ENCODE assay signal across 8 mouse cellular contexts in the genomic region with DNA sequence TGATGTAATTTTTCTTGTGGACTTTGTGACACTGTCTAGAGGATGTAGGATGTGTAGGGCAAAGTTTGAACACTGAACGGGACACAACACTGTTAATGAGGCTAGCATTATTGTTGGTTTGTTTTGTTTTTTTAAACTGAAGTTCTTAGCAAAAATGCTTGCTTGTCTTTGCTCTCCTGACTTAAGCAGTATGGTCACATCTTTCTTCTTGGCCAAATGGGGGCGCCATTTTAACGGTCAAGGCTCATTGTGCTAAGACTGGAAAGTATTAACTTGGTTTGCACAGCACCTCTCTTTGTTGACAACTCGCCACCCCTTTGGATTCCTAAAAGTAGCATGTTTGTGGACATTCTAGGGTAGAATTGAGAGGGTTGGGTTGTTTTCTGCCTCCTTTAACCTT. TPM values are rescaled to one million over a fixed set of nuclear protein-coding genes. Genes with fewer than 3 reads are reported as not detected.
A peak's percentile ranks its signal among the peaks of the same experiment; 100 is the strongest.
DNase-seq lines count a peak whose midpoint lies in the region; ATAC-seq and TF ChIP-seq lines count a peak whose summit lies in the region.

No protein-coding gene starts in this region.

- H3K4me2 ChIP-seq in heart, embryonic 16.5 days (ENCODE audit: low read depth, low read length): peak overlapping the region; percentile 73
- H3K4me2 ChIP-seq in limb, embryonic 13.5 days (replicated peaks): peak overlapping the region; percentile 85

- no peak for ATAC-seq in G1E (ENCODE audit: extremely low read depth, insufficient number of reproducible peaks, low FRiP score, poor library complexity, severe bottlenecking)
- no peak for ATAC-seq in heart, embryonic 16.5 days (replicated peaks; ENCODE audit: extremely low read depth, insufficient read depth, low FRiP score)
- ATAC-seq in limb, embryonic 13.5 days (ENCODE audit: low FRiP score, low read depth): no peak

- H3K36me3 ChIP-seq in G1E (replicated peaks): peaks cover 57% of the 10 kb centered on the region
- peaks cover 42% of the 10 kb centered on the region for H3K36me3 ChIP-seq in heart, embryonic 16.5 days (ENCODE audit: control insufficient read depth, insufficient read depth)
- peaks cover 49% of the 10 kb centered on the region for H3K36me3 ChIP-seq in limb, embryonic 13.5 days

- 19% methylated on average over 4 of the region's 4 CpGs for WGBS in heart, embryonic 16.5 days
- WGBS in limb, embryonic 13.5 days: 26% methylated on average over 4 of the region's 4 CpGs

- H3K9me3 ChIP-seq in G1E (replicated peaks): no peaks in the 10 kb centered on the region
- H3K9me3 ChIP-seq in heart, embryonic 16.5 days (replicated peaks; ENCODE audit: control insufficient read depth, low read length): no peaks in the 10 kb centered on the region
- no peaks in the 10 kb centered on the region for H3K9me3 ChIP-seq in limb, embryonic 13.5 days

- H3K4me1 ChIP-seq in G1E (ENCODE audit: insufficient read depth, low read depth, low read length): peaks cover 47% of the 10 kb centered on the region
- peaks cover 11% of the 10 kb centered on the region for H3K4me1 ChIP-seq in heart, embryonic 16.5 days (ENCODE audit: control insufficient read depth, insufficient read depth, low read length)
- peaks cover 16% of the 10 kb centered on the region for H3K4me1 ChIP-seq in limb, embryonic 13.5 days

- H3K27ac ChIP-seq in layer of hippocampus, adult 2 months: no peak overlapping the region; the same call in 1 of the 2 replicates
- no peak overlapping the region for H3K27ac ChIP-seq in heart, embryonic 16.5 days (ENCODE audit: low read length)
- no peak overlapping the region for H3K27ac ChIP-seq in limb, embryonic 13.5 days

- H3K4me3 ChIP-seq in layer of hippocampus, adult 2 months: peak overlapping the region; percentile 88
- H3K4me3 ChIP-seq in G1E (ENCODE audit: low read depth, low read length): peak overlapping the region; percentile 75
- H3K4me3 ChIP-seq in heart, embryonic 16.5 days (ENCODE audit: low read length): peak overlapping the region; percentile 98
- H3K4me3 ChIP-seq in limb, embryonic 13.5 days: peak overlapping the region; percentile 90

- peak; percentile 74 for TF ChIP-seq CTCF in layer of hippocampus, adult 2 months (conservative IDR thresholded peaks at IDR 0.05)
- peak; percentile 40 for TF ChIP-seq CTCF in G1E (IDR thresholded peaks at IDR 0.05; ENCODE audit: low read depth, low read length)

- peak in 1 of 2 experiments; percentile 49 for DNase-seq in layer of hippocampus, adult 2 months (ENCODE audit: low spot score in 2 of 2)
- no peak for DNase-seq in layer of hippocampus, adult 8-10 months (ENCODE audit: low spot score in 2 of 2)
- DNase-seq in G1E (ENCODE audit: low spot score): peak; percentile 68
- DNase-seq in cerebellum, postnatal 25 days: peak; percentile 17 to 47
- peak; percentile 7 to 9 for DNase-seq in natural killer cell, adult 2 months (ENCODE audit: low spot score in 2 of 2)
- DNase-seq in ovary, adult 18-20 months (ENCODE audit: low spot score): no peak

- no peaks in the 10 kb centered on the region for H3K27me3 ChIP-seq in G1E (ENCODE audit: insufficient read depth, low read length)
- H3K27me3 ChIP-seq in heart, embryonic 16.5 days (ENCODE audit: control insufficient read depth, insufficient read depth, low read length): no peaks in the 10 kb centered on the region
- no peaks in the 10 kb centered on the region for H3K27me3 ChIP-seq in limb, embryonic 13.5 days

- H3K9ac ChIP-seq in heart, embryonic 16.5 days (ENCODE audit: low read length): peak overlapping the region; percentile 98
- peak overlapping the region; percentile 92 for H3K9ac ChIP-seq in limb, embryonic 13.5 days

RNA-seq across cellular contexts. Expression of a gene that starts 1.4 kb away (rescaled TPM):
- 100 to 1,000 TPM; 174 to 176 TPM for total RNA-seq in layer of hippocampus, adult 2 months (2021)
- total RNA-seq in layer of hippocampus, adult 8-10 months (2022): 100 to 1,000 TPM; 150 to 192 (median 175) TPM
- total RNA-seq in G1E (2014; fragmentation: Nextera tagmentation) (117 and 144 TPM in 2 replicates), G1E (2017) (400 and 401 TPM in 2 replicates)
- polyA plus RNA-seq in G1E (2012): 207 and 209 TPM in 2 replicates
- polyA plus RNA-seq in heart, embryonic 16.5 days (2015; fragmentation: Nextera tagmentation; extraction: Ambion mirVana): 185 and 191 TPM in 2 replicates
- 218 and 223 TPM in 2 replicates for polyA plus RNA-seq in limb, embryonic 13.5 days (2015; fragmentation: Nextera tagmentation; extraction: Ambion mirVana)

RNA-seq across cellular contexts. Expression of a gene that starts 1.6 kb away (rescaled TPM):
- 10 to 100 TPM; 58.2 to 64.0 TPM for total RNA-seq in layer of hippocampus, adult 2 months (2021)
- total RNA-seq in layer of hippocampus, adult 8-10 months (2022): 10 to 100 TPM; 56.4 to 62.0 (median 61.4) TPM
- total RNA-seq in G1E (2014; fragmentation: Nextera tagmentation) (31.6 and 36.4 TPM in 2 replicates), G1E (2017) (42.4 and 43.1 TPM in 2 replicates)
- polyA plus RNA-seq in G1E (2012): 1.2 and 1.3 TPM in 2 replicates
- 35.2 and 37.5 TPM in 2 replicates for polyA plus RNA-seq in heart, embryonic 16.5 days (2015; fragmentation: Nextera tagmentation; extraction: Ambion mirVana)
- polyA plus RNA-seq in limb, embryonic 13.5 days (2015; fragmentation: Nextera tagmentation; extraction: Ambion mirVana): 51.9 and 52.2 TPM in 2 replicates

RNA-seq across cellular contexts. Expression of a gene that starts 29.1 kb away (rescaled TPM):
- total RNA-seq in layer of hippocampus, adult 2 months (2021): 1 to 10 TPM; 1.7 to 2.0 TPM
- total RNA-seq in layer of hippocampus, adult 8-10 months (2022): 1 to 10 TPM; 1.4 to 4.1 (median 2.7) TPM
- total RNA-seq in G1E (2014; fragmentation: Nextera tagmentation): 0.75 TPM in 1 of 2 replicates, not detected in the other
- total RNA-seq in G1E (2017): 0.11 and 0.58 TPM in 2 replicates
- polyA plus RNA-seq in G1E (2012): not detected in 2 replicates
- polyA plus RNA-seq in heart, embryonic 16.5 days (2015; fragmentation: Nextera tagmentation; extraction: Ambion mirVana): 0.52 and 0.70 TPM in 2 replicates
- 0.57 and 0.59 TPM in 2 replicates for polyA plus RNA-seq in limb, embryonic 13.5 days (2015; fragmentation: Nextera tagmentation; extraction: Ambion mirVana)

RNA-seq across cellular contexts. Expression of a gene that starts 31.8 kb away (rescaled TPM):
- total RNA-seq in layer of hippocampus, adult 2 months (2021): under 1 TPM; 0.32 to 0.33 TPM
- under 1 TPM in 2 of 4 experiments, not detected in 2; 0.29 TPM for total RNA-seq in layer of hippocampus, adult 8-10 months (2022)
- not detected in 2 replicates for total RNA-seq in G1E (2014; fragmentation: Nextera tagmentation)
- total RNA-seq in G1E (2017): 0.05 TPM in 1 of 2 replicates, not detected in the other
- polyA plus RNA-seq in G1E (2012): not detected in 2 replicates
- 0.38 and 0.69 TPM in 2 replicates for polyA plus RNA-seq in heart, embryonic 16.5 days (2015; fragmentation: Nextera tagmentation; extraction: Ambion mirVana)
- 1.4 and 1.5 TPM in 2 replicates for polyA plus RNA-seq in limb, embryonic 13.5 days (2015; fragmentation: Nextera tagmentation; extraction: Ambion mirVana)

Comparison
In these comparisons a context has a peak if more than half of its experiments do, and no peak if none do; other contexts are left out.
1. DNase-seq: peak in G1E (single experiment), cerebellum, postnatal 25 days (2 of 2) and natural killer cell, adult 2 months (2 of 2); none in layer of hippocampus, adult 8-10 months (0 of 2) and ovary, adult 18-20 months (single experiment).
2. Peak in every context shown above with its lines, with median percentiles within 50 percentile points of each other: H3K4me3 ChIP-seq.